Mouse (Mus musculus): ENCODE results near the gene Terb1. TPM values are rescaled to one million over a fixed set of nuclear protein-coding genes. Genes with fewer than 3 reads are reported as not detected.
A peak's percentile ranks its signal among the peaks of the same experiment; 100 is the strongest.

The Terb1 gene
- polyA plus RNA-seq, 1 experiment from 2014 or later: 0.21 TPM

GRCm38 (mm10) chr8:104535378-104535777, 25.7 kb upstream of the Terb1 start:
- H3K4me2 ChIP-seq: peak overlapping the region; percentile 63
- H3K27ac ChIP-seq: no peak overlapping the region
- H3K9ac ChIP-seq: no peak overlapping the region
- no peaks in the 10 kb centered on the region for H3K9me3 ChIP-seq
- 30% methylated on average over 7 of the region's 7 CpGs for WGBS
- H3K4me3 ChIP-seq (replicated peaks): peak overlapping the region; percentile 85
- peaks cover 10% of the 10 kb centered on the region; the same call in 1 of the 2 replicates for H3K4me1 ChIP-seq
- no peak for ATAC-seq (ENCODE audit: insufficient read depth, low FRiP score, low read depth)
- no peaks in the 10 kb centered on the region for H3K36me3 ChIP-seq
- H3K27me3 ChIP-seq (replicated peaks): peaks cover 22% of the 10 kb centered on the region

GRCm38 (mm10) chr8:104534779-104535141, 25.1 kb upstream of the Terb1 start:
- Histone ChIP-seq H3K4me3 (replicated peaks) (peak overlapping the region; percentile 85), H3K27me3 (replicated peaks) (peaks cover 16% of the 10 kb centered on the region; the same call in 1 of the 2 replicates), H3K27ac (no peak overlapping the region), H3K9me3 (no peaks in the 10 kb centered on the region), H3K4me1 (peaks cover 10% of the 10 kb centered on the region; the same call in 1 of the 2 replicates), H3K36me3 (peaks cover 4% of the 10 kb centered on the region; the same call in 1 of the 2 replicates), H3K9ac (no peak overlapping the region), H3K4me2 (peak overlapping the region; percentile 63)
- ATAC-seq (ENCODE audit: insufficient read depth, low FRiP score, low read depth): peak; percentile 52
- 9% methylated on average over 9 of the region's 9 CpGs for WGBS

GRCm38 (mm10) chr8:104533971-104534778, 24.5 kb upstream of the Terb1 start, which contains the start of the genes Nae1 and Car7:
Gene Nae1, minus strand, starts transcription at chr8:104534637.
Gene Car7, plus strand, starts transcription at chr8:104534689.
- under 1% methylated on average over 68 of the region's 70 CpGs for WGBS
- peak within 1 kb of the TSS; percentile 85 for H3K4me3 ChIP-seq (replicated peaks)
- ATAC-seq (ENCODE audit: insufficient read depth, low FRiP score, low read depth): peak; percentile 96
- peaks cover 10% of the 10 kb centered on the region; the same call in 1 of the 2 replicates for H3K4me1 ChIP-seq
- H3K4me2 ChIP-seq: peak within 1 kb of the TSS; percentile 63
- H3K9ac ChIP-seq: peak within 1 kb of the TSS; percentile 90
- peaks cover 10% of the 10 kb centered on the region; the same call in 1 of the 2 replicates for H3K36me3 ChIP-seq
- peaks cover 10% of the 10 kb centered on the region; the same call in 1 of the 2 replicates for H3K27me3 ChIP-seq (replicated peaks)
- H3K9me3 ChIP-seq: no peaks in the 10 kb centered on the region
- H3K27ac ChIP-seq: peak within 1 kb of the TSS; percentile 83

- Histone ChIP-seq H3K4me1 (peaks cover 10% of the 10 kb centered on the region; the same call in 1 of the 2 replicates), H3K27me3 (replicated peaks) (0 out of 2 replicates have a peak, but pooled peaks cover 4% of the 10 kb centered on the region), H3K36me3 (peaks cover 10% of the 10 kb centered on the region; the same call in 1 of the 2 replicates), H3K9me3 (no peaks in the 10 kb centered on the region), H3K4me2 (peak overlapping the region; percentile 63), H3K27ac (peak overlapping the region; percentile 83), H3K4me3 (replicated peaks) (peak overlapping the region; percentile 85), H3K9ac (peak overlapping the region; percentile 90)
- ATAC-seq (ENCODE audit: insufficient read depth, low FRiP score, low read depth): no peak
- WGBS: 15% methylated on average over 7 of the region's 7 CpGs
Measured at GRCm38 (mm10) chr8:104533551-104533950, 23.8 kb upstream of the Terb1 start.

GRCm38 (mm10) chr8:104529671-104530070, 20.0 kb upstream of the Terb1 start:
- H3K4me2 ChIP-seq: no peak overlapping the region
- no peak overlapping the region for H3K9ac ChIP-seq
- peaks cover 10% of the 10 kb centered on the region; the same call in 1 of the 2 replicates for H3K36me3 ChIP-seq
- H3K4me3 ChIP-seq (replicated peaks): no peak overlapping the region
- no peak for ATAC-seq (ENCODE audit: insufficient read depth, low FRiP score, low read depth)
- no peaks in the 10 kb centered on the region for H3K27me3 ChIP-seq (replicated peaks)
- no peaks in the 10 kb centered on the region for H3K9me3 ChIP-seq
- no peak overlapping the region for H3K27ac ChIP-seq
- peaks cover 7% of the 10 kb centered on the region; the same call in 1 of the 2 replicates for H3K4me1 ChIP-seq
- WGBS: 86% methylated on average over 6 of the region's 6 CpGs

- Histone ChIP-seq H3K4me2 (no peak overlapping the region), H3K9me3 (no peaks in the 10 kb centered on the region), H3K27ac (no peak overlapping the region), H3K4me1 (no peaks in the 10 kb centered on the region), H3K9ac (no peak overlapping the region), H3K27me3 (replicated peaks) (no peaks in the 10 kb centered on the region), H3K4me3 (replicated peaks) (no peak overlapping the region), H3K36me3 (peaks cover 26% of the 10 kb centered on the region)
- 85% methylated on average over 5 of the region's 5 CpGs for WGBS
- ATAC-seq (ENCODE audit: insufficient read depth, low FRiP score, low read depth): no peak
Measured at GRCm38 (mm10) chr8:104517872-104518271, 8.2 kb upstream of the Terb1 start.

- no peaks in the 10 kb centered on the region for H3K27me3 ChIP-seq (replicated peaks)
- no peak overlapping the region for H3K4me3 ChIP-seq (replicated peaks)
- no peak for ATAC-seq (ENCODE audit: insufficient read depth, low FRiP score, low read depth)
- H3K4me2 ChIP-seq: peak overlapping the region; percentile 100
- no peaks in the 10 kb centered on the region for H3K4me1 ChIP-seq
- H3K27ac ChIP-seq: no peak overlapping the region
- WGBS: 80% methylated on average over 3 of the region's 3 CpGs
- H3K36me3 ChIP-seq: peaks cover 7% of the 10 kb centered on the region; the same call in 1 of the 2 replicates
- H3K9me3 ChIP-seq: no peaks in the 10 kb centered on the region
- no peak overlapping the region for H3K9ac ChIP-seq
Measured at GRCm38 (mm10) chr8:104510134-104510533, 424 bp upstream of the Terb1 start.

- H3K4me1 ChIP-seq: no peaks in the 10 kb centered on the region
- WGBS: 80% methylated on average over 1 of the region's 1 CpGs
- H3K9me3 ChIP-seq: no peaks in the 10 kb centered on the region
- H3K27me3 ChIP-seq (replicated peaks): no peaks in the 10 kb centered on the region
- H3K4me2 ChIP-seq: no peak overlapping the region
- ATAC-seq (ENCODE audit: insufficient read depth, low FRiP score, low read depth): no peak
- H3K9ac ChIP-seq: no peak overlapping the region
- no peak overlapping the region for H3K4me3 ChIP-seq (replicated peaks)
- no peaks in the 10 kb centered on the region for H3K36me3 ChIP-seq
- H3K27ac ChIP-seq: no peak overlapping the region
Measured at GRCm38 (mm10) chr8:104479091-104479490, 30.6 kb downstream of the Terb1 start.

GRCm38 (mm10) chr8:104472465-104472864, 37.2 kb downstream of the Terb1 start:
- no peaks in the 10 kb centered on the region for H3K9me3 ChIP-seq
- no peaks in the 10 kb centered on the region for H3K36me3 ChIP-seq
- H3K4me1 ChIP-seq: no peaks in the 10 kb centered on the region
- H3K4me3 ChIP-seq (replicated peaks): no peak overlapping the region
- WGBS: 52% methylated on average over 3 of the region's 3 CpGs
- no peak for ATAC-seq (ENCODE audit: insufficient read depth, low FRiP score, low read depth)
- H3K4me2 ChIP-seq: no peak overlapping the region
- H3K27ac ChIP-seq: no peak overlapping the region
- H3K27me3 ChIP-seq (replicated peaks): no peaks in the 10 kb centered on the region
- no peak overlapping the region for H3K9ac ChIP-seq

GRCm38 (mm10) chr8:104467463-104467862, 42.2 kb downstream of the Terb1 start:
- Histone ChIP-seq H3K9me3 (no peaks in the 10 kb centered on the region), H3K27me3 (replicated peaks) (no peaks in the 10 kb centered on the region), H3K4me1 (no peaks in the 10 kb centered on the region), H3K4me2 (no peak overlapping the region), H3K36me3 (no peaks in the 10 kb centered on the region), H3K4me3 (replicated peaks) (no peak overlapping the region), H3K9ac (no peak overlapping the region), H3K27ac (no peak overlapping the region)
- ATAC-seq (ENCODE audit: insufficient read depth, low FRiP score, low read depth): no peak
- WGBS: 68% methylated on average over 2 of the region's 2 CpGs

- no peak overlapping the region for H3K27ac ChIP-seq
- 66% methylated on average over 3 of the region's 3 CpGs for WGBS
- H3K4me3 ChIP-seq (replicated peaks): no peak overlapping the region
- ATAC-seq (ENCODE audit: insufficient read depth, low FRiP score, low read depth): no peak
- H3K36me3 ChIP-seq: no peaks in the 10 kb centered on the region
- no peaks in the 10 kb centered on the region for H3K9me3 ChIP-seq
- no peak overlapping the region for H3K4me2 ChIP-seq
- no peaks in the 10 kb centered on the region for H3K4me1 ChIP-seq
- no peaks in the 10 kb centered on the region for H3K27me3 ChIP-seq (replicated peaks)
- H3K9ac ChIP-seq: no peak overlapping the region
Measured at GRCm38 (mm10) chr8:104452177-104452576, 57.5 kb downstream of the Terb1 start.

- Histone ChIP-seq H3K27me3 (replicated peaks) (no peaks in the 10 kb centered on the region), H3K4me1 (no peaks in the 10 kb centered on the region), H3K27ac (no peak overlapping the region), H3K9me3 (no peaks in the 10 kb centered on the region), H3K36me3 (no peaks in the 10 kb centered on the region), H3K9ac (no peak overlapping the region), H3K4me3 (replicated peaks) (no peak overlapping the region), H3K4me2 (no peak overlapping the region)
- WGBS: 78% methylated on average over 3 of the region's 3 CpGs
- no peak for ATAC-seq (ENCODE audit: insufficient read depth, low FRiP score, low read depth)
Measured at GRCm38 (mm10) chr8:104448796-104449195, 60.9 kb downstream of the Terb1 start.

Measured in stomach, embryonic 15.5 days (tissue).